Mouse (Mus musculus): Measurements from ENCODE around the gene Hyal2. TPM values are rescaled to one million over a fixed set of nuclear protein-coding genes. Genes with fewer than 3 reads are reported as not detected.

Gene Hyal2
- polyA plus RNA-seq, 1 experiment, result not detected

DNA sequence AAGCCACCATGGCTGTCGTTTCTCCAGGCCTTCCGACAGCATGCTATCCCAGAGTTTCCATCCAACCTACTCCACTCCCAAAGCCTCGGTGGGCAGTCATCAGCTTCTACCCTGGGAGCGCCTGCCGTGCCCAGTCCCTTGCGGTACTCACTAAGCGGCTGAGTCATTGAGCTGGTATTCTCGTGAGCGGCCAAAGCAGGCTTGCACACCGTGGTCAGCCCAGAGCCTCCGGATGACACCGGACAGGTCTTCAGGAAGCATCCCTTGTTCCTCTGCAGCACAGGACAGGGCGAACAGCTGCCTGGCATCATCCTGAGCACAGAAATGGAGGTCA is 51.8 kb downstream of the Hyal2 start:
- 66% methylated on average over 13 of the region's 13 CpGs for WGBS
- H3K27ac ChIP-seq (ENCODE audit: insufficient read depth, low read depth, low read length), result no peak overlapping the region

DNA sequence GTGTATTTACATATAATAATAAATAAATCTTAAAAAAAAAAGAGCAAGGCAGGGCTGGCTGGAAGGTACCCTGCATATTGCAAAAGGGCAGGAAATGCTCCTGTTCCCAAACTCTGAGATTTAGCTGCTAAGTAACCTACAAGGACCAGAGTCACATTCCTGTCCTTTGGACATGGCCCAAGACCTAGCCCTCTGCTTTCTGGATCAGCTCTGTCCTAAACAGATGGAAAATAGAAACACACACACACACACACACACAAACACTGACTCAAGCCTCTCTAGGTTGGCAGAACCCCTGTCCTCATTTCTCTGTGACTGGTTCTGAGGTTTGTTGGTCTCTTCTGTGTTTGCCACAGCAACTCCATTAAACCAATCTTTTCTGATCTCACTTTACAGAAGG is 53.2 kb downstream of the Hyal2 start:
- peaks cover 26% of the 10 kb centered on the region for H3K4me1 ChIP-seq (ENCODE audit: control insufficient read depth, insufficient read depth, low read length)
- H3K27ac ChIP-seq (ENCODE audit: insufficient read depth, low read depth, low read length), result no peak overlapping the region
- TF ChIP-seq POLR2A (IDR thresholded peaks at IDR 0.05; ENCODE audit: insufficient read depth, low read depth, low read length), result no peak
- no peak for TF ChIP-seq CTCF (IDR thresholded peaks at IDR 0.05; ENCODE audit: insufficient read depth, low read depth, low read length)
- H3K4me3 ChIP-seq (ENCODE audit: insufficient read depth, low read depth, low read length), result no peak overlapping the region

More for the DNA sequence above, 51.8 kb downstream of the Hyal2 start:
- Histone ChIP-seq H3K4me3 (ENCODE audit: insufficient read depth, low read depth, low read length) (no peak overlapping the region), H3K4me1 (ENCODE audit: control insufficient read depth, insufficient read depth, low read length) (peaks cover 17% of the 10 kb centered on the region)
- TF ChIP-seq CTCF (IDR thresholded peaks at IDR 0.05; ENCODE audit: insufficient read depth, low read depth, low read length) (no peak), POLR2A (IDR thresholded peaks at IDR 0.05; ENCODE audit: insufficient read depth, low read depth, low read length) (no peak)

Other genes starting within 250 kb of the Hyal2 start
- gene Hemk1, start 229.6 kb upstream of the Hyal2 start, polyA plus RNA-seq (2012; ENCODE audit: insufficient read depth, insufficient read length, low replicate concordance, missing spikeins), result not detected in 2 replicates
- not detected in 2 replicates for gene 6430571L13Rik, start 227.3 kb upstream of the Hyal2 start, polyA plus RNA-seq (2012; ENCODE audit: insufficient read depth, insufficient read length, low replicate concordance, missing spikeins)
- not detected in 2 replicates for gene Cacna2d2, start 168.3 kb upstream of the Hyal2 start, polyA plus RNA-seq (2012; ENCODE audit: insufficient read depth, insufficient read length, low replicate concordance, missing spikeins)
- gene Tmem115, start 34.0 kb upstream of the Hyal2 start, polyA plus RNA-seq (2012; ENCODE audit: insufficient read depth, insufficient read length, low replicate concordance, missing spikeins), result not detected in 2 replicates
- not detected in 2 replicates for gene Cyb561d2, start 25.8 kb upstream of the Hyal2 start, polyA plus RNA-seq (2012; ENCODE audit: insufficient read depth, insufficient read length, low replicate concordance, missing spikeins)
- gene Nprl2, start 25.7 kb upstream of the Hyal2 start, polyA plus RNA-seq (2012; ENCODE audit: insufficient read depth, insufficient read length, low replicate concordance, missing spikeins), result not detected in 2 replicates
- gene Zmynd10, start 20.6 kb upstream of the Hyal2 start, polyA plus RNA-seq (2012; ENCODE audit: insufficient read depth, insufficient read length, low replicate concordance, missing spikeins), result not detected in 2 replicates
- not detected in 2 replicates for gene Rassf1, start 16.4 kb upstream of the Hyal2 start, polyA plus RNA-seq (2012; ENCODE audit: insufficient read depth, insufficient read length, low replicate concordance, missing spikeins)
- not detected in 2 replicates for gene Tusc2, start 4.7 kb upstream of the Hyal2 start, polyA plus RNA-seq (2012; ENCODE audit: insufficient read depth, insufficient read length, low replicate concordance, missing spikeins)
- gene Hyal1, start 9.0 kb downstream of the Hyal2 start, polyA plus RNA-seq (2012; ENCODE audit: insufficient read depth, insufficient read length, low replicate concordance, missing spikeins), result not detected in 2 replicates
- gene Naa80, start 10.9 kb downstream of the Hyal2 start, polyA plus RNA-seq (2012; ENCODE audit: insufficient read depth, insufficient read length, low replicate concordance, missing spikeins), result not detected in 2 replicates
- not detected in 2 replicates for gene Hyal3, start 12.9 kb downstream of the Hyal2 start, polyA plus RNA-seq (2012; ENCODE audit: insufficient read depth, insufficient read length, low replicate concordance, missing spikeins)
- gene Ifrd2, start 19.7 kb downstream of the Hyal2 start, polyA plus RNA-seq (2012; ENCODE audit: insufficient read depth, insufficient read length, low replicate concordance, missing spikeins), result not detected in 2 replicates
- gene Sema3b, start 41.3 kb downstream of the Hyal2 start, polyA plus RNA-seq (2012; ENCODE audit: insufficient read depth, insufficient read length, low replicate concordance, missing spikeins), result not detected in 2 replicates
- 1,429 TPM in 1 of 2 replicates, not detected in the other for gene Gnai2, start 67.4 kb downstream of the Hyal2 start, polyA plus RNA-seq (2012; ENCODE audit: insufficient read depth, insufficient read length, low replicate concordance, missing spikeins)
- not detected in 2 replicates for gene Slc38a3, start 101.6 kb downstream of the Hyal2 start, polyA plus RNA-seq (2012; ENCODE audit: insufficient read depth, insufficient read length, low replicate concordance, missing spikeins)
- gene Gnat1, start 111.8 kb downstream of the Hyal2 start, polyA plus RNA-seq (2012; ENCODE audit: insufficient read depth, insufficient read length, low replicate concordance, missing spikeins), result not detected in 2 replicates
- gene Sema3f, start 142.5 kb downstream of the Hyal2 start, polyA plus RNA-seq (2012; ENCODE audit: insufficient read depth, insufficient read length, low replicate concordance, missing spikeins), result not detected in 2 replicates
- 401 and 773 TPM in 2 replicates for gene Rbm5, start 203.1 kb downstream of the Hyal2 start, polyA plus RNA-seq (2012; ENCODE audit: insufficient read depth, insufficient read length, low replicate concordance, missing spikeins)

Data from olfactory bulb, adult 2 months (tissue).